Mouse (Mus musculus) hindbrain, embryonic 10.5 days (tissue): Measurements from ENCODE around the gene Qdpr. TPM values are rescaled to one million over a fixed set of nuclear protein-coding genes. Genes with fewer than 3 reads are reported as not detected.

Source experiments
- DNase-seq: peaks from one replicate; pipeline ENCODE4 v3.0.0-alpha.2; 2017; ENCODE audit warnings: low spot score
- H3K27ac ChIP-seq: fragments of 300-500 bp; sonication (generic); 2 replicates; pipeline ENCODE4 v1.5.1; 2016; ENCODE audit warnings: mild to moderate bottlenecking, moderate library complexity
- H3K27me3 ChIP-seq: fragments of 300-500 bp; sonication (generic); 2 replicates; pipeline ENCODE4 v1.6.1; 2016; ENCODE audit warnings: mild to moderate bottlenecking; ENCODE audit not compliant: poor library complexity, insufficient read depth, severe bottlenecking
- H3K36me3 ChIP-seq: fragments of 300-500 bp; sonication (generic); 2 replicates; pipeline ENCODE4 v1.6.1; 2016; ENCODE audit warnings: mild to moderate bottlenecking, moderate library complexity
- H3K4me1 ChIP-seq: fragments of 300-500 bp; sonication (generic); replicated peaks from 2 replicates; pipeline ENCODE4 v1.6.1; 2016; ENCODE audit warnings: mild to moderate bottlenecking
- H3K4me3 ChIP-seq: fragments of 300-500 bp; sonication (generic); 2 replicates; pipeline ENCODE4 v1.5.1; 2016; ENCODE audit warnings: mild to moderate bottlenecking, moderate library complexity
- H3K9me3 ChIP-seq: fragments of 300-500 bp; sonication (generic); 2 replicates; pipeline ENCODE4 v1.6.1; 2016; ENCODE audit warnings: mild to moderate bottlenecking, moderate library complexity
- WGBS: fragments of 180-500 bp; shearing (Covaris S2); methylation state at CpG from one replicate; pipeline ENCODE4 v1.1.7; 2016; 5-methylcytosine and 5-hydroxymethylcytosine counted together
- polyA plus RNA-seq: library from polyadenylated mRNA; unstranded; fragments of >200 nt; fragmentation: Nextera tagmentation; extraction: Ambion mirVana; gene quantifications from 2 replicates; pipeline ENCODE4 v1.2.1, GENCODE M21; 2016

The Qdpr gene
- polyA plus RNA-seq, result 123 and 130 TPM in 2 replicates

- H3K4me1 ChIP-seq, result peaks cover 27% of the 10 kb centered on the region
- DNase-seq, result peak; percentile 99
- H3K36me3 ChIP-seq, result peaks cover 10% of the 10 kb centered on the region
- H3K27me3 ChIP-seq, result no peaks in the 10 kb centered on the region
- under 1% methylated on average over 70 of the region's 70 CpGs for WGBS
- peak within 1 kb of the TSS; percentile 79 for H3K4me3 ChIP-seq
- peak within 1 kb of the TSS; percentile 87 for H3K27ac ChIP-seq
- H3K9me3 ChIP-seq, result no peaks in the 10 kb centered on the region
Observed at GRCm38 (mm10) chr5:45449831-45450716, at the start of gene Qdpr. TSS of gene Qdpr (minus strand) at chr5:45450236.

DNA sequence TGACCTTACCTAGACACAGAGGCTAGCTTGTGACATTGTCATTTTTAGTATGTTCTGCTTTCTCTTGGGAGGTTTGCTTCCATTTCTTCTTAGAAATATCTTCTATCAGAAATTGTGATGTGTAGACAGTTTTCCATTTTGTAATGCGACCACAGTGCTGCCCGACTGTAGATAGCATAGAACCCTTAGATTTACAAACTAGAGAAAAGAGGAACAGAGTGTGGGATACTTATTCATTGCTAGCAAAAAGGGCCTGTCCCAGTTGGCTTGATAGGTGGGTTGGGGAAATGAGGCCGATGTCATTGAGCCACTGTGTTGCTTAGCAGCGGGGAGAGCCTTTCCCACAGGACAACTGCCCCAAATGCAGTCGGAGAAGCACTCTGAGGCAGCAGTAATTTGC is 47.5 kb upstream of the Qdpr start:
- Histone ChIP-seq H3K27me3 (no peaks in the 10 kb centered on the region), H3K27ac (no peak overlapping the region), H3K4me1 (peaks cover 23% of the 10 kb centered on the region), H3K9me3 (no peaks in the 10 kb centered on the region), H3K4me3 (no peak overlapping the region), H3K36me3 (peaks cover 72% of the 10 kb centered on the region)
- 96% methylated on average over 5 of the region's 5 CpGs for WGBS
- no peak for DNase-seq

DNA sequence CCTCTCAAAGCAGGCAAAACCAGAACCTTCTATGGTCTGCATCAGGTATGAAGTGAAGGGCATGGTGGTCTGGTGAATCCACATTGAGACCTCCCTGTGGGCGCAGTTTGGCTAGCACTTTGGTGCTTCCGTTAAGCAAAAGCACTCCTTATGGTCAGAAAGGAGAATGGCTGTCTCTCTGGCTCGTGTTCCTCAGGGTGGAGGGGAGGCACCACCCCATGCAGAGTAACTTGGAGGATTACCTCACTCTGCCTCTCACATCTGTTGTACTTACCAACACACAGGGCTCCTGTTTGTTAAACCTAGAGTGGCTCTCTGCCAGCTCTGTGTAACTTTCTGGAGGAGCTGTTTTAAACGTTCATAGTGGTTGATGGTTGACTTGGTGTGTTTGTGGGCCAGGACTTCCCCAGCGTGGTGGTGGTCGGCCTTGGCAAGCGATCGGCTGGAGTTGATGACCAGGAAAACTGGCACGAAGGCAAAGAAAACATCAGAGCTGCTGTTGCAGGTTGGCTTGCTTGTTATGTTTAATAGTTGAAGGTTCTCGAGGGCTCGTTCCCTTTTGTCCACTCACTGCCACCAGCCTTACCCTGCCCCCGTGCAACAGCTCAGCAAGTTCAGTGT is 47.0 kb upstream of the Qdpr start:
- Histone ChIP-seq H3K4me1 (peaks cover 23% of the 10 kb centered on the region), H3K27ac (no peak overlapping the region), H3K36me3 (peaks cover 67% of the 10 kb centered on the region), H3K4me3 (no peak overlapping the region), H3K9me3 (no peaks in the 10 kb centered on the region), H3K27me3 (no peaks in the 10 kb centered on the region)
- WGBS, result 94% methylated on average over 12 of the region's 12 CpGs
- no peak for DNase-seq

- Histone ChIP-seq H3K4me3 (no peak overlapping the region), H3K27me3 (peaks cover 2% of the 10 kb centered on the region; the same call in 1 of the 2 replicates), H3K4me1 (peaks cover 23% of the 10 kb centered on the region), H3K36me3 (peaks cover 62% of the 10 kb centered on the region), H3K27ac (no peak overlapping the region), H3K9me3 (no peaks in the 10 kb centered on the region)
- no peak for DNase-seq
- 96% methylated on average over 4 of the region's 4 CpGs for WGBS
Observed at GRCm38 (mm10) chr5:45496479-45496878, 46.4 kb upstream of the Qdpr start.

DNA sequence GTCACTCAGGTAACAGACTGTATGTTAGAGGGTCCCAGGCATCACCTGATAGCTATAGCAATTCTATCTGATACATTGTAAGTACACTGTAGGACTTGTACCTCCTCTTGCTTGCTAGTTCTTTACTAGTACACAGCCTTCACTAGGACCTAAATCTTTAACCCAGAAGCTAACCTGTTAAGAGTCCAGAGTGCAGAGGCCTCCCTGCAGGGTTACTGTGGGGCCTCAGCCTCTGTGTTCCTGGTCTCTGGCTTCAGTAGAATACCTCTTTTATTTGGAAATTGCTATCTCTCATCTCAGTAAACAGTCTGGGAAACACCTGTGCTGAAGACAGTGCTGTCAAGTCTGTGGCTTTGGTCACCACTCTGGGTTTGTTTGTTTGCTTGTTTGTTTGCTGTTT is 46.0 kb upstream of the Qdpr start:
- Histone ChIP-seq H3K4me1 (peaks cover 23% of the 10 kb centered on the region), H3K9me3 (no peaks in the 10 kb centered on the region), H3K4me3 (no peak overlapping the region), H3K27ac (no peak overlapping the region), H3K27me3 (peaks cover 4% of the 10 kb centered on the region; the same call in 1 of the 2 replicates), H3K36me3 (peaks cover 58% of the 10 kb centered on the region)
- DNase-seq, result no peak

GRCm38 (mm10) chr5:45495429-45495975 is 45.5 kb upstream of the Qdpr start:
- DNase-seq, result no peak
- Histone ChIP-seq H3K4me3 (no peak overlapping the region), H3K27me3 (peaks cover 4% of the 10 kb centered on the region; the same call in 1 of the 2 replicates), H3K4me1 (peaks cover 23% of the 10 kb centered on the region), H3K9me3 (no peaks in the 10 kb centered on the region), H3K27ac (no peak overlapping the region), H3K36me3 (peaks cover 52% of the 10 kb centered on the region)
- 84% methylated on average over 3 of the region's 3 CpGs for WGBS

DNA sequence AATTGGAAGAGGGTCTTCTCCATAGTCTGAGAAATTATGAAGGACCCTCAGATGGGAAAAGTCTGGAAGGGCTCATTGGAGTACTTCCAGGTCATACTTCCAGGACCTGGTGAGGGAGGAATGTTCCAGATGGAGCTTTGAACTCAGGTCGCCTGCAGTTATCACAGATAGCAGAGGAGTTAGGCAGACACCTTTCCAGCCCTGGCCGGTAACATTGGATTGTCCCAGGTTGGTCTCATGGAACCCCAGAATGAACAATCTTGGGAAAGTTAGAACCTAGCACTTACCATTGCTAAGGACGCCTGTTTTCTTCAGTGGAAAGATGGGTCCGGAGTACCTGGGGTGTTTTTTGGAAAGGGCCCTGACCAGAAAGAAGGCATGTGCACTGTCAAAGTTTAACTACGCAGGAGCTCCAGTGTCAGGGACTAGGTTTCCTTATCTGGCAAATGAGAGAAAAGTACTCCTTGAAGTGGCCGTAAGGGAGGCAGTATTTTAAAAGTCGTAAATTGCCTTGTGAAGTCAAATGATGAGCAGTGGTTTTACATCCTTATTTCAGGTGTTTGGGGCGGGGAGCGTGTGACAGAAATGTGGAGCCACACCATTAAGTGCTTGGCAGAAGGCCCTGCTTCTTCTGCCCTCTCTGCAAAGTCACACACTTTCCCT is 44.2 kb upstream of the Qdpr start:
- Histone ChIP-seq H3K4me3 (peak overlapping the region; percentile 75), H3K36me3 (peaks cover 39% of the 10 kb centered on the region), H3K27ac (peak overlapping the region; percentile 91), H3K9me3 (no peaks in the 10 kb centered on the region), H3K4me1 (peaks cover 23% of the 10 kb centered on the region), H3K27me3 (peaks cover 4% of the 10 kb centered on the region; the same call in 1 of the 2 replicates)
- no peak for DNase-seq
- WGBS, result 69% methylated on average over 9 of the region's 9 CpGs

GRCm38 (mm10) chr5:45493191-45494092 is 43.4 kb upstream of the Qdpr start, which contains the start of gene Lap3:
TSS of gene Lap3 (plus strand) at chr5:45493374.
- Histone ChIP-seq H3K27me3 (peaks cover 4% of the 10 kb centered on the region; the same call in 1 of the 2 replicates), H3K4me3 (peak within 1 kb of the TSS; percentile 75), H3K9me3 (no peaks in the 10 kb centered on the region), H3K27ac (peak within 1 kb of the TSS; percentile 91), H3K4me1 (peaks cover 23% of the 10 kb centered on the region), H3K36me3 (peaks cover 32% of the 10 kb centered on the region)
- peak; percentile 99 for DNase-seq
- under 1% methylated on average over 78 of the region's 78 CpGs for WGBS

GRCm38 (mm10) chr5:45491776-45492175 is 41.7 kb upstream of the Qdpr start:
- no peak for DNase-seq
- Histone ChIP-seq H3K27ac (no peak overlapping the region), H3K4me3 (no peak overlapping the region), H3K9me3 (no peaks in the 10 kb centered on the region), H3K36me3 (peaks cover 15% of the 10 kb centered on the region), H3K4me1 (peaks cover 23% of the 10 kb centered on the region), H3K27me3 (peaks cover 4% of the 10 kb centered on the region; the same call in 1 of the 2 replicates)
- 79% methylated on average over 4 of the region's 4 CpGs for WGBS

- 87% methylated on average over 1 of the region's 1 CpGs for WGBS
Observed at GRCm38 (mm10) chr5:45483654-45484053, 33.6 kb upstream of the Qdpr start.

GRCm38 (mm10) chr5:45482607-45483006 is 32.6 kb upstream of the Qdpr start:
- Histone ChIP-seq H3K4me1 (no peaks in the 10 kb centered on the region), H3K36me3 (no peaks in the 10 kb centered on the region), H3K27ac (no peak overlapping the region), H3K9me3 (no peaks in the 10 kb centered on the region), H3K4me3 (no peak overlapping the region), H3K27me3 (no peaks in the 10 kb centered on the region)
- WGBS, result 88% methylated on average over 3 of the region's 3 CpGs
- no peak for DNase-seq

More at GRCm38 (mm10) chr5:45483654-45484053, 33.6 kb upstream of the Qdpr start:
- no peaks in the 10 kb centered on the region for H3K27me3 ChIP-seq
- H3K27ac ChIP-seq, result no peak overlapping the region
- DNase-seq, result no peak
- H3K9me3 ChIP-seq, result no peaks in the 10 kb centered on the region
- no peaks in the 10 kb centered on the region for H3K36me3 ChIP-seq
- no peak overlapping the region for H3K4me3 ChIP-seq
- H3K4me1 ChIP-seq, result no peaks in the 10 kb centered on the region

DNA sequence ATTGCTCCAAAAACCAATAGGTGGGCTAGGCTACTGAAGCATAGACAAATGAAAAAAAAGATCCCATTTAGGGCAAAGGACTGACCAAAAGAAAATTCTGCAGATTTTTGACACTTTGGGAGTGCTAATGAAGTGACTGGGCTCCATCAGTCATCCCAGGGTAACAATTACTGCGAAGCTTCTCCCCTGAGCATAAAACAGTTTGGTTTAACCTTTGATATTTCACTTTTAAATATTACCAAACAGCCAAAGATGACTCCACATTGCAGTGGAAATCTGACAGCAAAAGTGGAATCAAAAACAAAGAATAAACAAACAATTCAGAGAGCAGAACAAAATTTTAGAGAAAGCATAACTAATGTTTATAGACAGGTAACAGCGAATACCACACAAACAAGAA is 31.1 kb upstream of the Qdpr start:
- H3K36me3 ChIP-seq, result no peaks in the 10 kb centered on the region
- no peaks in the 10 kb centered on the region for H3K9me3 ChIP-seq
- no peak overlapping the region for H3K4me3 ChIP-seq
- H3K4me1 ChIP-seq, result 0 out of 2 replicates have a peak, but pooled peaks cover 2% of the 10 kb centered on the region
- no peak for DNase-seq
- H3K27me3 ChIP-seq, result no peaks in the 10 kb centered on the region
- H3K27ac ChIP-seq, result no peak overlapping the region
- 87% methylated on average over 2 of the region's 2 CpGs for WGBS
